Mouse (Mus musculus): ENCODE results near the gene Nupr1. TPM values are rescaled to one million over a fixed set of nuclear protein-coding genes. Genes with fewer than 3 reads are reported as not detected.

Nupr1 gene
- polyA plus RNA-seq, 1 experiment from 2014 or later = 24.5 TPM

DNA sequence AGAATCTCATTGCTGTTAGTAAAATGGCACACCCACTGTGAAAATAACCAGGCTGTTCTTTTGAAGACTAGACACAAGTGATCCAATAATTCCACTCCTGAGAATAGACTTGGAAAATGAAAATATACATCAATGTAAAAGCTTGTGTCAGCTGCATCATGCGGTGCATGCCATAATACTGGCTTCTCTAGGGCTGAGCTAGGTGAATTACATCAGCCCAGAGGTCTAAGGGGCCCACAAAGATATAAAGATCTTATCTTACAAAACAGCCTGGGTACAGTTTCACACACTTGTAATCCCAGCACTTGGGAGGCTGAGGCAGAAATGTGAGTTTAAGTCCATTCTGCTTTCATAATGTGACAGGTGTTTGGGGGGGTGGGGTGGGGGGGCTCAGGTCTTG is 26.9 kb upstream of the Nupr1 start:
- ATAC-seq (replicated peaks; ENCODE audit: low FRiP score, low read depth) = no peak

GRCm38 (mm10) chr7:126655695-126656094 is 25.0 kb upstream of the Nupr1 start:
- Histone ChIP-seq H3K36me3 (ENCODE audit: insufficient read depth, low read length) (no peaks in the 10 kb centered on the region), H3K27me3 (ENCODE audit: insufficient read depth, low read length) (no peaks in the 10 kb centered on the region), H3K27ac (no peak overlapping the region), H3K4me2 (ENCODE audit: low read length) (no peak overlapping the region), H3K4me1 (replicated peaks; ENCODE audit: insufficient read depth, low read length) (no peaks in the 10 kb centered on the region), H3K9me3 (replicated peaks; ENCODE audit: low read length) (no peaks in the 10 kb centered on the region), H3K4me3 (replicated peaks; ENCODE audit: low read depth, low read length) (no peak overlapping the region), H3K9ac (ENCODE audit: low read depth, low read length) (no peak overlapping the region)
- no peak for TF ChIP-seq CTCF (IDR thresholded peaks at IDR 0.05; ENCODE audit: low read depth)
- DNase-seq (ENCODE audit: low spot score) (no peak), ATAC-seq (replicated peaks; ENCODE audit: low FRiP score, low read depth) (no peak)
- WGBS = 86% methylated on average over 3 of the region's 3 CpGs

More for the DNA sequence above, 26.9 kb upstream of the Nupr1 start:
- no peaks in the 10 kb centered on the region for H3K9me3 ChIP-seq (replicated peaks; ENCODE audit: low read length)
- TF ChIP-seq CTCF (IDR thresholded peaks at IDR 0.05; ENCODE audit: low read depth) = no peak
- no peak overlapping the region for H3K4me2 ChIP-seq (ENCODE audit: low read length)
- 74% methylated on average over 1 of the region's 1 CpGs for WGBS
- no peaks in the 10 kb centered on the region for H3K4me1 ChIP-seq (replicated peaks; ENCODE audit: insufficient read depth, low read length)
- no peak overlapping the region for H3K9ac ChIP-seq (ENCODE audit: low read depth, low read length)
- no peak overlapping the region for H3K4me3 ChIP-seq (replicated peaks; ENCODE audit: low read depth, low read length)
- no peaks in the 10 kb centered on the region for H3K36me3 ChIP-seq (ENCODE audit: insufficient read depth, low read length)
- H3K27ac ChIP-seq = no peak overlapping the region
- H3K27me3 ChIP-seq (ENCODE audit: insufficient read depth, low read length) = no peaks in the 10 kb centered on the region
- DNase-seq (ENCODE audit: low spot score) = no peak

- Histone ChIP-seq H3K27me3 (ENCODE audit: insufficient read depth, low read length) (no peaks in the 10 kb centered on the region), H3K4me2 (ENCODE audit: low read length) (no peak overlapping the region), H3K9ac (ENCODE audit: low read depth, low read length) (no peak overlapping the region), H3K4me1 (replicated peaks; ENCODE audit: insufficient read depth, low read length) (no peaks in the 10 kb centered on the region), H3K4me3 (replicated peaks; ENCODE audit: low read depth, low read length) (no peak overlapping the region), H3K9me3 (replicated peaks; ENCODE audit: low read length) (no peaks in the 10 kb centered on the region), H3K36me3 (ENCODE audit: insufficient read depth, low read length) (no peaks in the 10 kb centered on the region), H3K27ac (no peak overlapping the region)
- DNase-seq (ENCODE audit: low spot score) (no peak), ATAC-seq (replicated peaks; ENCODE audit: low FRiP score, low read depth) (no peak)
- TF ChIP-seq CTCF (IDR thresholded peaks at IDR 0.05; ENCODE audit: low read depth) = no peak
- WGBS = 77% methylated on average over 2 of the region's 2 CpGs
Observed at GRCm38 (mm10) chr7:126653991-126654390, 23.3 kb upstream of the Nupr1 start.

DNA sequence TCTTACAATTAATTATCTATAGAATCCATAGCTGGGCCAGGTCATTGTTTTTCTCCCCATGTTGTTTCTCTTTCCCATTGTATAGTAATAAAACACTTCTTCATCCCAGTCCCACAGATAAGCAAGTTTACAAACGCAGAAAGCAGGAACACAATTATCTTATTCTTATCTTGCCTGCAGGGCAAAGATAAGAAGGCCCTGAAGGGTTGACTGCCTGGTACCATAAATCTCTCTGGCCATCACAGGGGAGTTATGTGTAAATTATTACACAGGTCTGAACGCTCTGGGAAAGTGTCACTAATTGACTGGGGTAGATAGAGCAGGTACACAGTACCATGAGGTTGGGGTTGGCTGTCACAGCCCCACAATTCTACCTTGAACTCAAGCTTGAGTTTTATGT is 20.2 kb upstream of the Nupr1 start:
- Histone ChIP-seq H3K27ac (no peak overlapping the region), H3K4me1 (replicated peaks; ENCODE audit: insufficient read depth, low read length) (no peaks in the 10 kb centered on the region), H3K27me3 (ENCODE audit: insufficient read depth, low read length) (no peaks in the 10 kb centered on the region), H3K9me3 (replicated peaks; ENCODE audit: low read length) (no peaks in the 10 kb centered on the region), H3K4me2 (ENCODE audit: low read length) (no peak overlapping the region), H3K4me3 (replicated peaks; ENCODE audit: low read depth, low read length) (no peak overlapping the region), H3K9ac (ENCODE audit: low read depth, low read length) (no peak overlapping the region), H3K36me3 (ENCODE audit: insufficient read depth, low read length) (no peaks in the 10 kb centered on the region)
- no peak for DNase-seq (ENCODE audit: low spot score)
- 52% methylated on average over 2 of the region's 2 CpGs for WGBS
- no peak for TF ChIP-seq CTCF (IDR thresholded peaks at IDR 0.05; ENCODE audit: low read depth)
- ATAC-seq (replicated peaks; ENCODE audit: low FRiP score, low read depth) = no peak

DNA sequence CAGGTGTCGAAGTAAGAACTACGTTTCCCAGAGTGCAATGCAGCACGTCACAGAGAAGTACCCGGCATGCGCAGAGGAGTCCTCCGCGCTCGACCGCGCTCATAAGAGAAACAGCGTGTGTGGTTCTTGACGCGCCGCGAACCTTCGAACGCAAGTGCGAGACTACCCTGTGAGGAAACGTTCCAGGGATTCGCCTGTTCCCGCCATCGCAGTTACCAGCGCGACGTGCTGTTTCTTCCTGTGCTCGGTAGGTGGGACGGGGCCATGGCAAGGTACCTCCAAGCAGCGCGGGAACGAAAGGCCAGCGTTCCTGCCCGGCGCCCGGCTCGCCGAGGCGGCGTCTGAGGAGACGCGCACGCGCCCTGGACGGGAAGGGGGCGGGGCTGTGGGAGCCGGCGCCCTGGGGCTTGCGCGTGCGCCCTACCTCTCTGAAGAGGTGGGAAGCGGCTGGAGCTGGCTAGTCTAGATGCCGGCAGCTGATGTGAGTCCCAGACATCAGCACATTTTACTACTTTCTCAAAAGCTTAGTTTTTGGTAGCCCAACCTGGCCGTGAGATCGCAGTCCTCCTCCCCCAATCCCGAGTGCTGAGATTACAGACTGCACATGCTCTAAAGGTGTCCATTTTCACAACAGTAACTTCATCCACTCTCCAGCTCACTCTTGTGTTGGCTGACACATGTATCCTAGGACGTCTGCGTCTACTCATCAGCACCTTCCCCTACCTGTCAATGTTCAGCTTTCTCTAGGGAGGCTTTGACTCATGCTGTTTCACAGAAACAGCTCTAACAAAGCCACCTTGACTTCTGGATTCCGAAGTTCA is 18.8 kb upstream of the Nupr1 start, which contains the start of gene Sgf29:
TSS of gene Sgf29 (plus strand) at position 79 of the 821 bp plus-strand sequence.
- Histone ChIP-seq H3K4me1 (replicated peaks; ENCODE audit: insufficient read depth, low read length) (no peaks in the 10 kb centered on the region), H3K9ac (ENCODE audit: low read depth, low read length) (peak within 1 kb of the TSS; percentile 65), H3K27me3 (ENCODE audit: insufficient read depth, low read length) (no peaks in the 10 kb centered on the region), H3K4me3 (replicated peaks; ENCODE audit: low read depth, low read length) (peak within 1 kb of the TSS; percentile 55), H3K4me2 (ENCODE audit: low read length) (peak within 1 kb of the TSS; percentile 57), H3K27ac (peak within 1 kb of the TSS; percentile 93), H3K9me3 (replicated peaks; ENCODE audit: low read length) (no peaks in the 10 kb centered on the region), H3K36me3 (ENCODE audit: insufficient read depth, low read length) (no peaks in the 10 kb centered on the region)
- WGBS = 1% methylated on average over 51 of the region's 57 CpGs
- no peak for TF ChIP-seq CTCF (IDR thresholded peaks at IDR 0.05; ENCODE audit: low read depth)
- peak; percentile 95 for DNase-seq (ENCODE audit: low spot score)
- peak; percentile 97 for ATAC-seq (replicated peaks; ENCODE audit: low FRiP score, low read depth)

DNA sequence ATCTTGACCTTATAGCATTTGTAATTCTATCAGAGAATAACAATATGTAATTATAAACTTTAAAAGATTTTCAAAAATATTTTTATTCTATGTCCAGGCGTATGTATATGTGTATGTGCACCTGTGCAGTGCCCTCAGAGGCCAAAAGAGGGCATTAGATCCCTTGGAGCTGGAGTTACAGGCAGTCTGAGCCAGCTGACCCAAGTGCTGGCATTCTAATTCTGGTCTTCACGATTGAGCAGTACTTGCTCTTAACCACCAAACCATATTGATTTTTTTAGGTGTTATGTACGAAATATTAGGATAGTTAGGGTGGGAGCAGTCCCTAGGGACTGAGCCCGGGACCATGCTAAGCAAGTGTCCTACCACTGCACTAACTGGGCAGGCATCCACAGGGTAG is 17.8 kb upstream of the Nupr1 start:
- no peak overlapping the region for H3K9ac ChIP-seq (ENCODE audit: low read depth, low read length)
- ATAC-seq (replicated peaks; ENCODE audit: low FRiP score, low read depth) = 0 out of 2 replicates have a peak, but pooled peaks have one; percentile 11
- DNase-seq (ENCODE audit: low spot score) = no peak
- WGBS = 81% methylated on average over 4 of the region's 4 CpGs
- no peak overlapping the region for H3K27ac ChIP-seq
- H3K27me3 ChIP-seq (ENCODE audit: insufficient read depth, low read length) = no peaks in the 10 kb centered on the region
- peak overlapping the region; percentile 57 for H3K4me2 ChIP-seq (ENCODE audit: low read length)
- H3K36me3 ChIP-seq (ENCODE audit: insufficient read depth, low read length) = no peaks in the 10 kb centered on the region
- TF ChIP-seq CTCF (IDR thresholded peaks at IDR 0.05; ENCODE audit: low read depth) = peak; percentile 20; the same call in 1 of the 2 replicates
- H3K4me1 ChIP-seq (replicated peaks; ENCODE audit: insufficient read depth, low read length) = no peaks in the 10 kb centered on the region
- H3K9me3 ChIP-seq (replicated peaks; ENCODE audit: low read length) = no peaks in the 10 kb centered on the region
- H3K4me3 ChIP-seq (replicated peaks; ENCODE audit: low read depth, low read length) = no peak overlapping the region

All from kidney, postnatal 0 days (tissue).